Mouse (Mus musculus) embryonic facial prominence, embryonic 14.5 days (tissue): ENCODE data around the gene Cdc26. TPM values are rescaled to one million over a fixed set of nuclear protein-coding genes. Genes with fewer than 3 reads are reported as not detected.

Experiments
- ATAC-seq: fragments of 200-750 bp; cut with Nextera tagmentation; 2 replicates; pipeline ENCODE4 v1.8.0; 2017; ENCODE audit warnings: low read depth, moderate number of reproducible peaks, moderate TSS enrichment
- DNase-seq: peaks from one replicate; pipeline ENCODE4 v3.0.0-alpha.2; 2015; ENCODE audit warnings: low spot score
- H3K27ac ChIP-seq: fragments of 300-500 bp; sonication (generic); replicated peaks from 2 replicates; pipeline ENCODE4 v1.5.1; 2014; ENCODE audit warnings: low read depth, mild to moderate bottlenecking, low read length, moderate library complexity
- H3K27me3 ChIP-seq: fragments of 300-500 bp; sonication (generic); replicated peaks from 2 replicates; pipeline ENCODE4 v1.6.1; 2014; ENCODE audit warnings: low read length; ENCODE audit not compliant: control insufficient read depth, insufficient read depth
- H3K36me3 ChIP-seq: fragments of 300-500 bp; sonication (generic); 2 replicates; pipeline ENCODE4 v1.6.1; 2014; ENCODE audit warnings: low read length, mixed read lengths; ENCODE audit not compliant: control insufficient read depth, insufficient read depth
- H3K4me1 ChIP-seq: fragments of 300-500 bp; sonication (generic); 2 replicates; pipeline ENCODE4 v1.6.1; 2014; ENCODE audit warnings: antibody characterized with exemption, low read length; ENCODE audit not compliant: control insufficient read depth, insufficient read depth
- H3K4me2 ChIP-seq: fragments of 300-500 bp; sonication (generic); 2 replicates; pipeline ENCODE4 v1.6.1; 2014; ENCODE audit warnings: low read depth, mild to moderate bottlenecking, low read length, moderate library complexity, mixed read lengths
- H3K4me3 ChIP-seq: fragments of 300-500 bp; sonication (generic); 2 replicates; pipeline ENCODE4 v1.5.1; 2014; ENCODE audit warnings: low read depth, mild to moderate bottlenecking, low read length
- H3K9ac ChIP-seq: fragments of 300-500 bp; sonication (generic); 2 replicates; pipeline ENCODE4 v1.6.1; 2014; ENCODE audit warnings: low read depth, mild to moderate bottlenecking, low read length, moderate library complexity, mixed read lengths
- H3K9me3 ChIP-seq: fragments of 300-500 bp; sonication (generic); 2 replicates; pipeline ENCODE4 v1.6.1; 2016; ENCODE audit warnings: low read length; ENCODE audit not compliant: control insufficient read depth
- WGBS: fragments of 180-500 bp; shearing (Covaris S2); extraction: QIAGEN DNeasy Blood & Tissue Kit; methylation state at CpG from one replicate; pipeline ENCODE4 v1.1.7; 2014; 5-methylcytosine and 5-hydroxymethylcytosine counted together
- polyA plus RNA-seq: library from polyadenylated mRNA; unstranded; fragments of >200 nt; fragmentation: Nextera tagmentation; extraction: Ambion mirVana; gene quantifications from 2 replicates; pipeline ENCODE4 v1.2.1, GENCODE M21; 2014

Cdc26 gene
- polyA plus RNA-seq, 1 experiment from 2014 or later: 167 TPM

DNA sequence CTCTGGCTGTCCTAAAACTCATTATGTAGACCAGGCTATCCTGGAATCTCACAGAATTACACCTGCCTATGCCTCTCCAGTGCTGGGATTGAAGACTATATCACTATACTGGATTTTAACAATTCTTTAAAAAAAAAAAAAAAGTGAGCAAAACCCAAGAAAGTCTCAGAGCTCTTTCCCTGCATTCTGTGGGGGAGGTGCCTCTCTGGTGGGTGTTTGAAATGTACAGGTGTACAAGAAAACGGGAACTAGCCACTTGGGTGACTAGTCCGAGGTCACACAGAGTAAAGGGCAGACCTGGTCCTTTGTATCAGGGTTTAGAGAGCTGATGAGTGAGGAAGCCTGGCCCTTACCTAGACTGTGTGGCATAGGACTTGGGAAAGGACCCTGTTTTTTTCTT is 46.0 kb downstream of the Cdc26 start:
- peaks cover 13% of the 10 kb centered on the region; the same call in 1 of the 2 replicates for H3K4me1 ChIP-seq
- no peak overlapping the region for H3K9ac ChIP-seq
- DNase-seq (no peak), ATAC-seq (no peak)
- H3K4me2 ChIP-seq: no peak overlapping the region
- WGBS: 81% methylated on average over 2 of the region's 2 CpGs
- no peaks in the 10 kb centered on the region for H3K36me3 ChIP-seq
- H3K27me3 ChIP-seq: no peaks in the 10 kb centered on the region
- H3K27ac ChIP-seq: no peak overlapping the region
- no peaks in the 10 kb centered on the region for H3K9me3 ChIP-seq
- H3K4me3 ChIP-seq: no peak overlapping the region

- peak overlapping the region; percentile 72 for H3K4me2 ChIP-seq
- no peaks in the 10 kb centered on the region for H3K9me3 ChIP-seq
- no peaks in the 10 kb centered on the region for H3K27me3 ChIP-seq
- ATAC-seq (no peak), DNase-seq (no peak)
- 0 out of 2 replicates have a peak, but pooled peaks cover 2% of the 10 kb centered on the region for H3K36me3 ChIP-seq
- peaks cover 13% of the 10 kb centered on the region; the same call in 1 of the 2 replicates for H3K4me1 ChIP-seq
- peak overlapping the region; percentile 83 for H3K4me3 ChIP-seq
- peak overlapping the region; percentile 77 for H3K9ac ChIP-seq
- 95% methylated on average over 1 of the region's 1 CpGs for WGBS
- no peak overlapping the region for H3K27ac ChIP-seq
Measured at GRCm38 (mm10) chr4:62361997-62362396, 46.4 kb downstream of the Cdc26 start.

- Histone ChIP-seq H3K9me3 (no peaks in the 10 kb centered on the region), H3K4me1 (peaks cover 13% of the 10 kb centered on the region; the same call in 1 of the 2 replicates), H3K9ac (peak overlapping the region; percentile 77), H3K27ac (no peak overlapping the region), H3K4me3 (peak overlapping the region; percentile 83), H3K27me3 (no peaks in the 10 kb centered on the region), H3K4me2 (peak overlapping the region; percentile 72), H3K36me3 (0 out of 2 replicates have a peak, but pooled peaks cover 7% of the 10 kb centered on the region)
- DNase-seq: no peak
- WGBS: 46% methylated on average over 6 of the region's 6 CpGs
- no peak for ATAC-seq
Measured at GRCm38 (mm10) chr4:62361571-62361970, 46.9 kb downstream of the Cdc26 start.

DNA sequence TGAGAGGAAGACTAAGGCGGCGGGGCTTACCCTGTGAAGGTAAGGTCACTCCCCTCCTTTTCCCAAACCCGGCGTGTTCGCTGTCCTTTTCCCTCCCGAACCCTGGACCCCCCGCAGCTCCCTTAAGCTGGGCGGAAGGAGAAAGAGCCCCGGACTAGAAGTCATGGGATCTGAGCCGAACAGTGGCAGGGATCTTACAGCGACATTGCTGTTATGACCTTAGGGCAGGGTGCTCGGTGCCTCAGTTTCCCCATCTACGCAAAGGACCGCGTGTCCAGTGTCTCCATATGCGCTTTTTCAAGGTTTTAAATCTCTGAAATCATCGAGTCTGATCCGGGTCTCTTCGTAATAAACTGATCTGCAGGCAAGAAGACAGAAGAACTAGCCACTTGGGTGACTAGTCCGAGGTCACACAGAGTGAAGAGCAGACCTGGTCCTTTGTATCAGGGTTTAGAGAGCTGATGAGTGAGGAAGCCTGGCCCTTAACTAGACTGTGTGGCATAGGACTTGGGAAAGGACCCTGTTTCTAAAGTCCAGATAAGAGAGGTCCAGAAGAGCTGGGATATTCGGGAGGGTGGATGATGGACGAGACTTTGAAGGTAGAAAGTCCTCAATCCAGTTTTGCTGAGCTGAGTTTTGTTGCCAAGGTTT is 47.5 kb downstream of the Cdc26 start:
- H3K4me1 ChIP-seq: peaks cover 13% of the 10 kb centered on the region; the same call in 1 of the 2 replicates
- peak overlapping the region; percentile 83 for H3K4me3 ChIP-seq
- H3K4me2 ChIP-seq: peak overlapping the region; percentile 72
- H3K27me3 ChIP-seq: no peaks in the 10 kb centered on the region
- no peak for DNase-seq
- ATAC-seq: peak; percentile 62
- peak overlapping the region; percentile 40; the same call in 1 of the 2 replicates for H3K27ac ChIP-seq
- 0 out of 2 replicates have a peak, but pooled peaks cover 7% of the 10 kb centered on the region for H3K36me3 ChIP-seq
- H3K9me3 ChIP-seq: no peaks in the 10 kb centered on the region
- peak overlapping the region; percentile 77 for H3K9ac ChIP-seq
- WGBS: under 1% methylated on average over 20 of the region's 22 CpGs

- WGBS: 1% methylated on average over 36 of the region's 51 CpGs
- no peaks in the 10 kb centered on the region for H3K9me3 ChIP-seq
- H3K4me1 ChIP-seq: peaks cover 13% of the 10 kb centered on the region; the same call in 1 of the 2 replicates
- H3K27me3 ChIP-seq: no peaks in the 10 kb centered on the region
- H3K4me2 ChIP-seq: peak within 1 kb of the TSS; percentile 72
- 0 out of 2 replicates have a peak, but pooled peaks cover 7% of the 10 kb centered on the region for H3K36me3 ChIP-seq
- ATAC-seq (peak; percentile 100), DNase-seq (peak; percentile 99)
- peak within 1 kb of the TSS; percentile 76 for H3K27ac ChIP-seq
- peak within 1 kb of the TSS; percentile 79 for H3K9ac ChIP-seq
- H3K4me3 ChIP-seq: peak within 1 kb of the TSS; percentile 83
Measured at GRCm38 (mm10) chr4:62360088-62360804, 48.2 kb downstream of the Cdc26 start, which contains the start of the genes Fkbp15 and Slc31a1. TSS of gene Fkbp15 (minus strand) at chr4:62360548. TSS of gene Slc31a1 (plus strand) at chr4:62360727.

DNA sequence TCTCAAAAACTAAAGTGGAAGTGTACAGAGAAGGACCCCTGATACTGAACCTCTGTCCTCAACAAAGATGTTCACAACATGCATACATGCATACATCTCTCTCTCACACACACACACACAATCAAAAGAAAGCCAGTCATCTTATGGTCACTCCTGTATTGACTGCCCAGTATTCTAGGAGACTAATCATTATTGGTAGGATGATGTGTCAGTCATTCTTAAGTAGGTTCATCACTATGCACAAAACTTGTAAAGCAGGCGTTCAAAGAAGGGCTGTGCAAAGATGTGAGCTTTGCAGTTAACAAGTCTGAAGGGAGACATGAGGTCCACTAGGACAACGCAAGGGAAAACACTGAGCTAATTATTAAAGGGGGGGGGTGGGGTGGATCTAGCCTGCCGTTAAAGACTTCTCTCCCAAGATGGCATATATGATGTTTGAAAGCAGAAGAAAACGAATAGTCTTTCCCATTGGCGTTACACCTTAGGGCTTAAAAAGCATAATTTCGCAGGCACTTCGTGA is 49.1 kb downstream of the Cdc26 start:
- H3K27ac ChIP-seq: no peak overlapping the region
- H3K36me3 ChIP-seq: 0 out of 2 replicates have a peak, but pooled peaks cover 7% of the 10 kb centered on the region
- H3K27me3 ChIP-seq: no peaks in the 10 kb centered on the region
- 49% methylated on average over 7 of the region's 7 CpGs for WGBS
- no peaks in the 10 kb centered on the region for H3K9me3 ChIP-seq
- no peak for DNase-seq
- H3K4me3 ChIP-seq: peak overlapping the region; percentile 83
- peak overlapping the region; percentile 79 for H3K9ac ChIP-seq
- peak overlapping the region; percentile 70 for H3K4me2 ChIP-seq
- no peak for ATAC-seq
- peaks cover 13% of the 10 kb centered on the region; the same call in 1 of the 2 replicates for H3K4me1 ChIP-seq

DNA sequence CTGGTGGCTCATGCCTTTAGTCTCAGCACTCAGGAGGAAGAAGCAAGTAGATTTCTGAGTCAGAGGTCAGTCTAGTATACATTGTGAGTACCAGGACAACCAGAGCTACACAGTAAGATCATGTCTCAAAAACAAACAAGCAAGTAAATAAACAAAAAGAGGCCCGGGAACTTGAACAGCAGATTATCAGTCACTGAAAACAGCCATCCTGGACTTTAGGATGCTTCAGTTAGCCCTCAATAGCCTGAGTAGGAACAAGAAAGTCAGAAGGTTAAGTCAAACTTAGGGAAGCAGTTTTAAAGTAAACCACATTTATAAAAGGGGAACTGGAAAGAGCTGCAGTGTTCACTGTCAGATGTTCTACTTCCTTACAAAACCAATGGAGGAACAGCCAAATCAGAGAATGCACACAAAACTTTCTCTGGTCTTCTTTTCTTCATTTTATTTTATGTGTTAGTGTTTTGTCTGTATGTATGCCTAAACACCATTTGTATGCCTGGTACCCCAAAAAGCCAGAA is 50.8 kb downstream of the Cdc26 start:
- WGBS: 82% methylated on average over 1 of the region's 1 CpGs
- Histone ChIP-seq H3K9me3 (no peaks in the 10 kb centered on the region), H3K36me3 (0 out of 2 replicates have a peak, but pooled peaks cover 7% of the 10 kb centered on the region), H3K27ac (no peak overlapping the region), H3K27me3 (no peaks in the 10 kb centered on the region), H3K4me3 (no peak overlapping the region), H3K4me1 (peaks cover 13% of the 10 kb centered on the region; the same call in 1 of the 2 replicates), H3K9ac (no peak overlapping the region), H3K4me2 (no peak overlapping the region)
- DNase-seq (no peak), ATAC-seq (no peak)

DNA sequence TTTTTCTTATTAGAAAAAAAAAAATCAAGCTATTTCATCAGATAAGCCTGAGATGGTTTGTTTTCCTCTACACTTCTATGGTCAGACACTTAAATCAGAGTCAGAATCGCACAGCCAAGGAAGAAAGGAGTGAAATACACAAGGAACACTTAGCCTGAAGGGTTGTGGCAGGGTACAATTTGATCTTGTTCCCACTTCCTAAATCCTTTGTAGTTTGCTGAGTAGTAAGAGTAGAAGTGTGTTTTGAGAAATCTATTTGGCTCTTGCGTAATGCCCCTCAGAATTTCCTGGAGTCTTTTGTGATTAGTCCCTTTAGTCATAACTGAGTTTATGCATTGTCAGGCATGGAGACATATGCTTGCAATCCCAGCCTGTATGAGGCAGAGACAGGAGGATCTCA is 59.1 kb downstream of the Cdc26 start:
- H3K27ac ChIP-seq: no peak overlapping the region
- H3K36me3 ChIP-seq: peaks cover 23% of the 10 kb centered on the region
- H3K4me2 ChIP-seq: no peak overlapping the region
- no peak overlapping the region for H3K9ac ChIP-seq
- no peak overlapping the region for H3K4me3 ChIP-seq
- DNase-seq (no peak), ATAC-seq (no peak)
- 89% methylated on average over 2 of the region's 2 CpGs for WGBS
- no peaks in the 10 kb centered on the region for H3K27me3 ChIP-seq
- no peaks in the 10 kb centered on the region for H3K9me3 ChIP-seq
- no peaks in the 10 kb centered on the region for H3K4me1 ChIP-seq
